Mouse (Mus musculus) myocyte (in vitro differentiated cells): ENCODE results near the gene Arid1b. TPM values are rescaled to one million over a fixed set of nuclear protein-coding genes. Genes with fewer than 3 reads are reported as not detected.

Experiments
- H3K27me3 ChIP-seq: one replicate; pipeline ENCODE4 v1.6.1; 2011; ENCODE audit not compliant: control insufficient read depth, insufficient read depth, insufficient read length
- H3K36me3 ChIP-seq: one replicate; pipeline ENCODE4 v1.6.1; 2011; ENCODE audit not compliant: control insufficient read depth, insufficient read depth
- H3K4me2 ChIP-seq: one replicate; pipeline ENCODE4 v1.6.1; 2011; ENCODE audit warnings: low read depth, control low read depth
- H3K4me3 ChIP-seq: one replicate; pipeline ENCODE4 v1.5.1; 2011; ENCODE audit warnings: mild to moderate bottlenecking, control low read depth, moderate library complexity
- H3K79me2 ChIP-seq: one replicate; pipeline ENCODE4 v1.6.1; 2011; ENCODE audit not compliant: control insufficient read depth, insufficient read depth
- H3ac ChIP-seq: one replicate; pipeline ENCODE4 v1.6.1; 2011; ENCODE audit not compliant: control insufficient read depth, insufficient read length
- CEBPB ChIP-seq: IDR thresholded peaks from 2 replicates; pipeline ENCODE4 v1.6.1; 2011; ENCODE audit warnings: mild to moderate bottlenecking, moderate library complexity; ENCODE audit not compliant: poor library complexity, insufficient read depth, severe bottlenecking
- E2F4 ChIP-seq: IDR thresholded peaks from one replicate; pipeline ENCODE4 v1.6.1; 2011; ENCODE audit warnings: mild to moderate bottlenecking, control low read depth, moderate library complexity; ENCODE audit not compliant: insufficient read depth
- MAX ChIP-seq: IDR thresholded peaks from one replicate; pipeline ENCODE4 v1.6.1; 2011; ENCODE audit warnings: low read depth, mild to moderate bottlenecking, control low read depth
- MYOD1 ChIP-seq, 3 experiments: IDR thresholded peaks; one replicate each; pipeline ENCODE4 v1.6.1; 2011; ENCODE audit warnings: control low read depth in 2 of 3, low read depth in 2 of 3, mild to moderate bottlenecking in 2 of 3, moderate library complexity in 1 of 3; ENCODE audit not compliant: insufficient read length in 2 of 3, control insufficient read depth in 1 of 3
- MYOG ChIP-seq, 3 experiments: IDR thresholded peaks; one replicate each; pipeline ENCODE4 v1.6.1; 2011; ENCODE audit warnings: control low read depth in 2 of 3, low read depth in 2 of 3, mild to moderate bottlenecking in 2 of 3; ENCODE audit not compliant: insufficient read length in 2 of 3, control insufficient read depth in 1 of 3, insufficient read depth in 1 of 3
- POLR2A ChIP-seq: IDR thresholded peaks from one replicate; pipeline ENCODE4 v1.6.1; 2011; ENCODE audit warnings: low read depth, mild to moderate bottlenecking, control low read depth, moderate library complexity; ENCODE audit not compliant: insufficient read length
- POLR2AphosphoS2 ChIP-seq: IDR thresholded peaks from one replicate; pipeline ENCODE4 v1.6.1; 2011; ENCODE audit warnings: low read depth, control low read depth; ENCODE audit not compliant: insufficient read length
- REST ChIP-seq: IDR thresholded peaks from one replicate; pipeline ENCODE4 v1.6.1; 2011; ENCODE audit warnings: mild to moderate bottlenecking, control low read depth, moderate library complexity; ENCODE audit not compliant: insufficient read depth, insufficient read length
- SRF ChIP-seq: IDR thresholded peaks from one replicate; pipeline ENCODE4 v1.6.1; 2011; ENCODE audit warnings: low read depth; ENCODE audit not compliant: control insufficient read depth, insufficient read length
- TCF12 ChIP-seq: IDR thresholded peaks from one replicate; pipeline ENCODE4 v1.6.1; 2011; ENCODE audit warnings: mild to moderate bottlenecking, control low read depth; ENCODE audit not compliant: poor library complexity, insufficient read depth, severe bottlenecking
- TCF3 ChIP-seq: IDR thresholded peaks from one replicate; pipeline ENCODE4 v1.6.1; 2011; ENCODE audit warnings: low read depth, control low read depth; ENCODE audit not compliant: insufficient read length
- USF1 ChIP-seq: IDR thresholded peaks from one replicate; pipeline ENCODE4 v1.6.1; 2011; ENCODE audit warnings: low read depth, mild to moderate bottlenecking, control low read depth, moderate library complexity
- polyA plus RNA-seq: library from polyadenylated mRNA; unstranded; fragments of >200 nt; fragmentation: generic; extraction: Trizol; gene quantifications from one replicate; pipeline ENCODE4 v1.2.1, GENCODE M21; 2012; ENCODE audit warnings: missing spikeins

Arid1b gene
- polyA plus RNA-seq, 1 experiment, result 10.9 TPM

GRCm38 (mm10) chr17:5074752-5075506, 80.8 kb downstream of the Arid1b start:
- TF ChIP-seq CEBPB (no peak), SRF (no peak), POLR2A (no peak), TCF3 (no peak), MAX (no peak), E2F4 (no peak), MYOD1 (IDR thresholded peaks at IDR 0.05; ENCODE audit: control insufficient read depth in 1 of 3, insufficient read length in 2 of 3, low read depth in 2 of 3) (no peak), USF1 (no peak), POLR2AphosphoS2 (no peak), REST (no peak), MYOG (IDR thresholded peaks at IDR 0.05; ENCODE audit: control insufficient read depth in 1 of 3, insufficient read depth in 1 of 3, insufficient read length in 2 of 3, low read depth in 2 of 3) (no peak), TCF12 (no peak)
- Histone ChIP-seq H3K27me3 (no peaks in the 10 kb centered on the region), H3K4me2 (no peak overlapping the region)

DNA sequence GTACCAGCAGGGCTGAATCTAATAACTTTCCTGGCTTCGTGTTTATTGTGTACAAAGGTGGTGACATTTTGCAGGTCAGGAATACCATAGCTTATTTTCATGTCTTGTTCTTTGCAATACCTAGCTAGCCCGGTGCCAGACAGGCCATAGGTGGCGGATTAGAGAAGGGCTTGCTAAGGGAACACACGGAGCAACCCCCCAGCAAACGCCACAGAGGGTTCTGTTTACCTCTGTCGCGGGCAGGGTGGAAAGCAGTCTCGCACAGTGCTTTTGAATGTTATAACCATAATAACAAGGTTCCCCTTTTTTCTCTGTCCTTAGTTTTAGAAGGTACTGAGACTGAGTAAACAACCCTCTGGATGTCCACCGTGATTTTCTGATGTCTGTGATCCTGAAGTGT, 83.9 kb downstream of the Arid1b start:
- no peak for TF ChIP-seq TCF3
- no peak for TF ChIP-seq TCF12
- no peak for TF ChIP-seq POLR2AphosphoS2
- no peak for TF ChIP-seq USF1
- TF ChIP-seq POLR2A, result no peak
- no peak for TF ChIP-seq E2F4
- TF ChIP-seq REST, result no peak
- TF ChIP-seq MYOD1 (IDR thresholded peaks at IDR 0.05; ENCODE audit: control insufficient read depth in 1 of 3, insufficient read length in 2 of 3, low read depth in 2 of 3), result no peak
- H3K4me2 ChIP-seq, result no peak overlapping the region

More at GRCm38 (mm10) chr17:5074752-5075506, 80.8 kb downstream of the Arid1b start:
- Histone ChIP-seq H3K79me2 (peaks cover 72% of the 10 kb centered on the region), H3K36me3 (no peaks in the 10 kb centered on the region), H3ac (no peak overlapping the region), H3K4me3 (no peak overlapping the region)

DNA sequence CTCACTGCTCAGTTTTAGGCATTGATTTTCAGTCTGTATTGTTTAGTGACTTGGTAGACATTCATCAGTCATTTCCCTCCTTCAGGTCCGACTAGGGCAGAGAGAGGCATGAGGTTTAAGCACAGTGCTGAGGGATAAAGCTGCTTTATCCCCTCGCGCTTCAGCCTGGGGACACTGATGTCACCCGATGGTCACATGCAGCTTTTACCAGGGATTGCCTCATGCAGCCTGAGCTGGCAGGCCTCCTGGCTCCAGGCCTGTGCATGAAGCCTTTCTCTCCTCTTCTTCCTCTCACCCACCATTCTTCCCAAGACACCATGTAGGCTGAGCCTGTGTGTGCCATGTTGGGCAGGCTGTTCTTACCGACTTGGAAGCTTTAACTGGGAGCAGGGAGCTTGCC, 84.4 kb downstream of the Arid1b start:
- Histone ChIP-seq H3K79me2 (peaks cover 82% of the 10 kb centered on the region), H3K4me3 (no peak overlapping the region), H3ac (no peak overlapping the region), H3K36me3 (no peaks in the 10 kb centered on the region), H3K4me2 (no peak overlapping the region), H3K27me3 (no peaks in the 10 kb centered on the region)
- TF ChIP-seq REST, result no peak
- peak; percentile 17 for TF ChIP-seq POLR2A
- TF ChIP-seq SRF, result no peak
- no peak for TF ChIP-seq MYOD1 (IDR thresholded peaks at IDR 0.05; ENCODE audit: control insufficient read depth in 1 of 3, insufficient read length in 2 of 3, low read depth in 2 of 3)
- TF ChIP-seq CEBPB, result peak; percentile 84; the same call in 1 of the 2 replicates
- TF ChIP-seq POLR2AphosphoS2, result no peak
- TF ChIP-seq USF1, result peak; percentile 44
- no peak for TF ChIP-seq E2F4
- TF ChIP-seq TCF12, result no peak
- peak in 1 of 3 experiments; percentile 6 for TF ChIP-seq MYOG (IDR thresholded peaks at IDR 0.05; ENCODE audit: control insufficient read depth in 1 of 3, insufficient read depth in 1 of 3, insufficient read length in 2 of 3, low read depth in 2 of 3)
- no peak for TF ChIP-seq TCF3
- peak; percentile 18 for TF ChIP-seq MAX

More for the DNA sequence above, 83.9 kb downstream of the Arid1b start:
- Histone ChIP-seq H3K4me3 (no peak overlapping the region), H3ac (no peak overlapping the region), H3K36me3 (no peaks in the 10 kb centered on the region), H3K79me2 (peaks cover 85% of the 10 kb centered on the region), H3K27me3 (no peaks in the 10 kb centered on the region)

GRCm38 (mm10) chr17:5080884-5081419, 86.8 kb downstream of the Arid1b start:
- TF ChIP-seq POLR2A (no peak), TCF3 (no peak), SRF (no peak), E2F4 (no peak), CEBPB (no peak), POLR2AphosphoS2 (no peak), REST (no peak), USF1 (no peak), MYOD1 (IDR thresholded peaks at IDR 0.05; ENCODE audit: control insufficient read depth in 1 of 3, insufficient read length in 2 of 3, low read depth in 2 of 3) (no peak), MAX (no peak), TCF12 (no peak), MYOG (IDR thresholded peaks at IDR 0.05; ENCODE audit: control insufficient read depth in 1 of 3, insufficient read depth in 1 of 3, insufficient read length in 2 of 3, low read depth in 2 of 3) (no peak)
- Histone ChIP-seq H3K4me2 (no peak overlapping the region), H3ac (no peak overlapping the region), H3K4me3 (no peak overlapping the region), H3K79me2 (peaks cover 75% of the 10 kb centered on the region), H3K36me3 (no peaks in the 10 kb centered on the region), H3K27me3 (no peaks in the 10 kb centered on the region)
